In genomic region chr2:150839686-150840471, GRCm38 (mm10) we compare ENCODE assay signal across 11 mouse cellular contexts. TPM values are rescaled to one million over a fixed set of nuclear protein-coding genes. Genes with fewer than 3 reads are reported as not detected.
A peak's percentile ranks its signal among the peaks of the same experiment; 100 is the strongest.
DNase-seq lines count a peak whose midpoint lies in the region; ATAC-seq and TF ChIP-seq lines count a peak whose summit lies in the region.
"Had no signal": no experiment of that assay in that cellular context is flagged by ENCODE, and none has a peak within 500 bp of the region (broad histone marks: within the 10 kb centered on the region; RNA-seq: fewer than 3 reads in every experiment).

No protein-coding gene starts in this region.

- CTCF ChIA-PET in Patski (lab: Charles Lee), result interaction anchor here (0.6 to 1.4 kb wide), 3 partner anchors 9 to 52 kb away, joined by 3 to 4 read pairs (median 3); no protein-coding TSS in a partner anchor

- no peaks in the 10 kb centered on the region for H3K4me1 ChIP-seq in liver, embryonic 15.5 days (replicated peaks)
- H3K4me1 ChIP-seq in neural tube, embryonic 15.5 days, result 0 out of 2 replicates have a peak, but pooled peaks cover under 1% of the 10 kb centered on the region
- H3K4me1 ChIP-seq: neural tube, embryonic 12.5 days; stomach, embryonic 15.5 days had no signal

- no peaks in the 10 kb centered on the region for H3K36me3 ChIP-seq in liver, embryonic 15.5 days (replicated peaks)
- peaks cover 35% of the 10 kb centered on the region for H3K36me3 ChIP-seq in neural tube, embryonic 15.5 days

- H3K27ac ChIP-seq in layer of hippocampus, adult 2 months, result peak overlapping the region; percentile 96
- no peak overlapping the region for H3K27ac ChIP-seq in liver, embryonic 15.5 days (replicated peaks)
- H3K27ac ChIP-seq in neural tube, embryonic 15.5 days (replicated peaks), result no peak overlapping the region
- H3K27ac ChIP-seq: neural tube, embryonic 12.5 days; stomach, embryonic 15.5 days had no signal

- H3K9me3 ChIP-seq in liver, embryonic 15.5 days (replicated peaks), result no peaks in the 10 kb centered on the region
- H3K9me3 ChIP-seq in neural tube, embryonic 15.5 days (replicated peaks), result no peaks in the 10 kb centered on the region
- H3K9me3 ChIP-seq: neural tube, embryonic 12.5 days; stomach, embryonic 15.5 days had no signal

- H3K4me3 ChIP-seq in layer of hippocampus, adult 2 months, result no peak overlapping the region
- no peak overlapping the region for H3K4me3 ChIP-seq in liver, embryonic 15.5 days (replicated peaks)
- H3K4me3 ChIP-seq in neural tube, embryonic 15.5 days (replicated peaks), result no peak overlapping the region
- H3K4me3 ChIP-seq: neural tube, embryonic 12.5 days; stomach, embryonic 15.5 days had no signal

- H3K27me3 ChIP-seq in Patski, result no peaks in the 10 kb centered on the region
- H3K27me3 ChIP-seq in liver, embryonic 15.5 days, result no peaks in the 10 kb centered on the region
- no peaks in the 10 kb centered on the region for H3K27me3 ChIP-seq in neural tube, embryonic 15.5 days (replicated peaks)
- H3K27me3 ChIP-seq: neural tube, embryonic 12.5 days; stomach, embryonic 15.5 days had no signal

- H3K4me2 ChIP-seq in liver, embryonic 15.5 days, result no peak overlapping the region
- no peak overlapping the region for H3K4me2 ChIP-seq in neural tube, embryonic 15.5 days
- H3K4me2 ChIP-seq: lung, embryonic 14.5 days; neural tube, embryonic 12.5 days; stomach, embryonic 15.5 days had no signal

- H3K9ac ChIP-seq in liver, embryonic 15.5 days, result no peak overlapping the region
- H3K9ac ChIP-seq in neural tube, embryonic 15.5 days (replicated peaks), result no peak overlapping the region
- H3K9ac ChIP-seq: lung, embryonic 14.5 days; neural tube, embryonic 12.5 days; stomach, embryonic 15.5 days had no signal

- peak; percentile 75 to 81 for DNase-seq in adrenal gland, adult (ENCODE audit: inconsistent age in 2 of 2, low spot score in 1 of 2)
- no peak for DNase-seq in adrenal gland, postnatal 4 days (ENCODE audit: low spot score in 2 of 2)
- no peak for DNase-seq in layer of hippocampus, adult 2 months (ENCODE audit: low spot score in 2 of 2)
- DNase-seq in layer of hippocampus, adult 18-20 months (ENCODE audit: low spot score in 2 of 2), result no peak
- peak; percentile 42 for DNase-seq in Patski (ENCODE audit: low read depth, low spot score)
- DNase-seq in testis, postnatal 14 days (ENCODE audit: low spot score), result no peak
- DNase-seq: lung, embryonic 14.5 days had no signal

- POLR2A ChIA-PET in Patski (lab: Charles Lee), result interaction anchor here (1.4 kb wide), 1 partner anchor 9 kb away, joined by 3 read pairs; no protein-coding TSS in a partner anchor

- in situ Hi-C loops in Patski (cut with MboI; ENCODE audit: low pct_unique_long_range_greater_than_20kb), result no loop called here

- ATAC-seq in Patski, result peak; percentile 76
- ATAC-seq in liver, embryonic 15.5 days (ENCODE audit: insufficient read depth), result peak; percentile 39
- ATAC-seq in neural tube, embryonic 15.5 days (ENCODE audit: low FRiP score), result no peak

- WGBS in liver, embryonic 15.5 days (ENCODE audit: insufficient replicate concordance), result 61% methylated on average over 12 of the region's 12 CpGs
- 86% methylated on average over 12 of the region's 12 CpGs for WGBS in neural tube, embryonic 15.5 days

- no peak for TF ChIP-seq CTCF in layer of hippocampus, adult 2 months (conservative IDR thresholded peaks at IDR 0.05)
- TF ChIP-seq CTCF in Patski (IDR thresholded peaks at IDR 0.05), result no peak

RNA-seq across cellular contexts. Expression of gene Pygb, which starts 53.3 kb away (rescaled TPM):
- 10 to 100 TPM; 52.2 to 54.5 TPM for total RNA-seq in adrenal gland, postnatal 4 days (2021)
- total RNA-seq in layer of hippocampus, adult 2 months (2021), result 100 to 1,000 TPM; 203 to 212 TPM
- 100 to 1,000 TPM; 210 to 214 TPM for total RNA-seq in layer of hippocampus, adult 18-20 months (2021)
- 66.6 TPM for polyA plus RNA-seq in Patski (2021)
- polyA plus RNA-seq in liver, embryonic 15.5 days (2015; fragmentation: Nextera tagmentation; extraction: Ambion mirVana), result 28.8 and 32.1 TPM in 2 replicates
- polyA plus RNA-seq in neural tube, embryonic 15.5 days (2015; fragmentation: Nextera tagmentation; extraction: Ambion mirVana), result 153 and 158 TPM in 2 replicates

Comparison
In these comparisons a context has a peak if more than half of its experiments do, and no peak if none do; other contexts are left out.
1. DNase-seq: peak in adrenal gland, adult (2 of 2) and Patski (single experiment); none in adrenal gland, postnatal 4 days (0 of 2), layer of hippocampus, adult 2 months (0 of 2), layer of hippocampus, adult 18-20 months (0 of 2) and testis, postnatal 14 days (single experiment).